ENCODE assay signal across 8 mouse cellular contexts in the genomic region with DNA sequence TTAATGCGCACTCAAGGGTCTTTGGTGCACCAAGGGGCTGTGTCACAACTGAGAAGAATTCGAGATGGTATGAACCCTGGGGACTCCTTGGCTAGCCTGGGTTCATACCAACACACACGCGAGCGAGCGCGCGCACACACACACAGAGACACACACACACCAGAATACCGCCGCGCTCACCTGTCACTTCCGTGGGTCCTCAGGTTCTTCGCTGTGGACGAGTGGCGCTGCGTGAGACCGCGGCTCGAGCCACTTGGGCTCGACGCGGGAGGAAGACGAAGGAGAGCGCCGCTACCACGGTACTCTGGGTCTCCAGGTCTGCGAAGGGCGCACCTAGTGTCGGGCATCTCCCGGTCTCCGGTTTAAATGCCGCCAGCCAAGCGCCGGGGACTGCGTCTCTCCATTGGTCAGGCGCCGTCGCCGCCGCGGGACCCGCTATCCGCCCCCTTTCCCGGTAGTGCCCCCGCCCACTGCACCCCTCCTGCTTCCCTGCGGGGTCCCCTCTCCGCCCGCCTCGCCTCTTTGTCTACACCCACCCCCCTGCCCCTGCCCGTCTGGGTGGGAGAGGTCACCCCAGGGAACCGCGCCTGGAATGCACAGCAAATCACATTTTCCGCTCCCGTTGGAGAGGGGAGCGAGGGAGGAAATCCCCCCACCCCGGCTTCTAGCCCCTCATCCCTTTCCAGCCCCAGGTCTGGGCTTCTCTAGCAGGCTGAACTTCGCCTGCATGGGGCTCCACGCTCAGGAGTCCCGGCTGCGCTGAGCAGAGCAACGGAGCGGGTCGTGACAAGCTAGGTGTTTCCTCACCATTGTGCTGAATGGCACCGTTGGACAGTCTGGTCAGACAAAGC. TPM values are rescaled to one million over a fixed set of nuclear protein-coding genes. Genes with fewer than 3 reads are reported as not detected.
DNase-seq lines count a peak whose midpoint lies in the region; ATAC-seq and TF ChIP-seq lines count a peak whose summit lies in the region.

A gene (minus strand): TSS at position 336 of the 851 bp plus-strand sequence.

- H3K4me3 ChIP-seq in kidney, embryonic 15.5 days (replicated peaks): peak within 1 kb of the TSS; percentile 51
- H3K4me3 ChIP-seq in kidney, adult 2 months (ENCODE audit: insufficient read depth, low read depth, low read length): no peak within 1 kb of the TSS
- peak within 1 kb of the TSS; percentile 65 for H3K4me3 ChIP-seq in forebrain, embryonic 10.5 days
- peak within 1 kb of the TSS; percentile 59 for H3K4me3 ChIP-seq in neural tube, embryonic 15.5 days (replicated peaks)

- peak within 1 kb of the TSS; percentile 30; the same call in 1 of the 2 replicates for H3K9ac ChIP-seq in kidney, embryonic 15.5 days
- peak within 1 kb of the TSS; percentile 55 for H3K9ac ChIP-seq in neural tube, embryonic 15.5 days (replicated peaks)

- no peak for TF ChIP-seq POLR2A in kidney, adult 2 months (IDR thresholded peaks at IDR 0.05; ENCODE audit: low read depth, low read length)

- ATAC-seq in kidney, embryonic 15.5 days (replicated peaks; ENCODE audit: low FRiP score): peak; percentile 42; the same call in 1 of the 2 replicates
- peak; percentile 73 for ATAC-seq in neural tube, embryonic 15.5 days (ENCODE audit: low FRiP score)
- no peak for ATAC-seq in CD4-positive, CD25-positive, alpha-beta regulatory T cell, adult 4 months

- peaks cover 73% of the 10 kb centered on the region for H3K27me3 ChIP-seq in kidney, embryonic 15.5 days
- no peaks in the 10 kb centered on the region; the same call in 1 of the 2 replicates for H3K27me3 ChIP-seq in kidney, adult 2 months (replicated peaks; ENCODE audit: control insufficient read depth, insufficient read depth, low read length)
- peaks cover 82% of the 10 kb centered on the region for H3K27me3 ChIP-seq in forebrain, embryonic 10.5 days (ENCODE audit: poor library complexity, severe bottlenecking)
- H3K27me3 ChIP-seq in neural tube, embryonic 15.5 days (replicated peaks): peaks cover 18% of the 10 kb centered on the region

- H3K9me3 ChIP-seq in kidney, embryonic 15.5 days (replicated peaks): no peaks in the 10 kb centered on the region
- no peaks in the 10 kb centered on the region for H3K9me3 ChIP-seq in forebrain, embryonic 10.5 days
- no peaks in the 10 kb centered on the region for H3K9me3 ChIP-seq in neural tube, embryonic 15.5 days (replicated peaks)

- H3K4me1 ChIP-seq in kidney, embryonic 15.5 days: peaks cover 24% of the 10 kb centered on the region
- no peaks in the 10 kb centered on the region for H3K4me1 ChIP-seq in kidney, adult 2 months (ENCODE audit: control insufficient read depth, insufficient read depth, low read length)
- H3K4me1 ChIP-seq in forebrain, embryonic 10.5 days: peaks cover 32% of the 10 kb centered on the region
- peaks cover 25% of the 10 kb centered on the region for H3K4me1 ChIP-seq in neural tube, embryonic 15.5 days

- H3K27ac ChIP-seq in kidney, embryonic 15.5 days: no peak within 1 kb of the TSS
- no peak within 1 kb of the TSS for H3K27ac ChIP-seq in kidney, adult 2 months (ENCODE audit: insufficient read depth, low read depth, low read length)
- H3K27ac ChIP-seq in forebrain, embryonic 10.5 days: peak within 1 kb of the TSS; percentile 56; the same call in 1 of the 2 replicates
- 0 out of 2 replicates have a peak within 1 kb of the TSS, but pooled peaks have one; percentile 18 for H3K27ac ChIP-seq in neural tube, embryonic 15.5 days (replicated peaks)

- H3K36me3 ChIP-seq in kidney, embryonic 15.5 days: no peaks in the 10 kb centered on the region
- H3K36me3 ChIP-seq in kidney, adult 2 months (ENCODE audit: control insufficient read depth, insufficient read depth, low read length): no peaks in the 10 kb centered on the region
- no peaks in the 10 kb centered on the region for H3K36me3 ChIP-seq in forebrain, embryonic 10.5 days (replicated peaks)
- no peaks in the 10 kb centered on the region; the same call in 1 of the 2 replicates for H3K36me3 ChIP-seq in neural tube, embryonic 15.5 days

- H3K4me2 ChIP-seq in kidney, embryonic 15.5 days: peak within 1 kb of the TSS; percentile 97
- H3K4me2 ChIP-seq in neural tube, embryonic 15.5 days: peak within 1 kb of the TSS; percentile 96

- DNase-seq in kidney, adult 2 months: no peak
- peak; percentile 48 for DNase-seq in R1 (ENCODE audit: low read depth, low spot score)
- DNase-seq in forebrain, embryonic 10.5 days (ENCODE audit: extremely low spot score, low spot score): peak; percentile 56
- no peak for DNase-seq in large intestine, adult 2 months (ENCODE audit: low read depth, low spot score)
- DNase-seq in thymus, adult 18-20 months: no peak

- WGBS in kidney, embryonic 15.5 days: under 1% methylated on average over 61 of the region's 64 CpGs
- WGBS in kidney, adult 2 months: under 1% methylated on average over 64 of the region's 64 CpGs
- under 1% methylated on average over 62 of the region's 64 CpGs for WGBS in forebrain, embryonic 10.5 days
- WGBS in large intestine, adult 2 months: 2% methylated on average over 64 of the region's 64 CpGs
- under 1% methylated on average over 57 of the region's 64 CpGs for WGBS in neural tube, embryonic 15.5 days

- no peak for TF ChIP-seq CTCF in kidney, adult 2 months (conservative IDR thresholded peaks at IDR 0.05; ENCODE audit: insufficient read depth, insufficient read length, low read depth, low read length)

RNA-seq across cellular contexts. Expression of the gene that starts here (rescaled TPM):
- polyA plus RNA-seq in kidney, embryonic 15.5 days (2015; fragmentation: Nextera tagmentation; extraction: Ambion mirVana): 0.27 and 0.30 TPM in 2 replicates
- polyA plus RNA-seq in kidney, adult 2 months (2012; rRNA removed): 0.04 and 0.38 TPM in 2 replicates
- polyA plus RNA-seq in forebrain, embryonic 10.5 days (2016; fragmentation: Nextera tagmentation; extraction: Ambion mirVana): 0.62 and 0.68 TPM in 2 replicates
- polyA plus RNA-seq in large intestine, adult 2 months (2012; rRNA removed): 19.6 and 29.2 TPM in 2 replicates
- 2.7 and 3.0 TPM in 2 replicates for polyA plus RNA-seq in neural tube, embryonic 15.5 days (2015; fragmentation: Nextera tagmentation; extraction: Ambion mirVana)
- not detected for polyA plus RNA-seq in CD4-positive, CD25-positive, alpha-beta regulatory T cell, adult 4 months (2017; shearing (Covaris generic))

Comparison
In these comparisons a context has a peak if more than half of its experiments do, and no peak if none do; other contexts are left out.
1. Peak in ATAC-seq, H3K4me3 ChIP-seq, H3K9ac ChIP-seq and H3K4me2 ChIP-seq in kidney, embryonic 15.5 days; RNA of the gene not detected or under 1 TPM.
2. Peak in DNase-seq, H3K4me3 ChIP-seq and H3K27ac ChIP-seq in forebrain, embryonic 10.5 days; RNA of the gene not detected or under 1 TPM.